Mouse (Mus musculus) erythroblast, embryonic 14.5 days (primary cell): ENCODE measurements around the gene Podnl1. TPM values are rescaled to one million over a fixed set of nuclear protein-coding genes. Genes with fewer than 3 reads are reported as not detected.

Experiments used
- H3K27me3 ChIP-seq: 2 replicates; pipeline ENCODE4 v1.6.1; 2012; ENCODE audit warnings: inconsistent platforms; ENCODE audit not compliant: control insufficient read depth
- H3K36me3 ChIP-seq: 2 replicates; pipeline ENCODE4 v1.6.1; 2012; ENCODE audit warnings: mild to moderate bottlenecking, inconsistent platforms; ENCODE audit not compliant: control insufficient read depth
- H3K4me1 ChIP-seq: 2 replicates; pipeline ENCODE4 v1.6.1; 2012; ENCODE audit warnings: inconsistent platforms; ENCODE audit not compliant: control insufficient read depth
- H3K4me3 ChIP-seq: replicated peaks from 2 replicates; pipeline ENCODE3; 2012; ENCODE audit warnings: moderate library complexity, mild to moderate bottlenecking, inconsistent platforms
- H3K9me3 ChIP-seq: 2 replicates; pipeline ENCODE4 v1.6.1; 2012; ENCODE audit warnings: low read length, inconsistent platforms, mixed read lengths; ENCODE audit not compliant: control insufficient read depth
- GATA1 ChIP-seq: IDR thresholded peaks from 2 replicates; pipeline ENCODE4 v1.6.1; 2012; ENCODE audit warnings: low read length, inconsistent platforms, mixed read lengths
- TAL1 ChIP-seq: IDR thresholded peaks from 3 replicates; pipeline ENCODE4 v1.6.1; 2012; ENCODE audit warnings: low read length, inconsistent platforms, mixed read lengths
- polyA plus RNA-seq: library from polyadenylated mRNA; stranded (reverse); fragments of >175 nt; gene quantifications from 2 replicates; pipeline ENCODE4 v1.2.3, GENCODE M21; 2012

The Podnl1 gene
- polyA plus RNA-seq, 1 experiment: not detected

DNA sequence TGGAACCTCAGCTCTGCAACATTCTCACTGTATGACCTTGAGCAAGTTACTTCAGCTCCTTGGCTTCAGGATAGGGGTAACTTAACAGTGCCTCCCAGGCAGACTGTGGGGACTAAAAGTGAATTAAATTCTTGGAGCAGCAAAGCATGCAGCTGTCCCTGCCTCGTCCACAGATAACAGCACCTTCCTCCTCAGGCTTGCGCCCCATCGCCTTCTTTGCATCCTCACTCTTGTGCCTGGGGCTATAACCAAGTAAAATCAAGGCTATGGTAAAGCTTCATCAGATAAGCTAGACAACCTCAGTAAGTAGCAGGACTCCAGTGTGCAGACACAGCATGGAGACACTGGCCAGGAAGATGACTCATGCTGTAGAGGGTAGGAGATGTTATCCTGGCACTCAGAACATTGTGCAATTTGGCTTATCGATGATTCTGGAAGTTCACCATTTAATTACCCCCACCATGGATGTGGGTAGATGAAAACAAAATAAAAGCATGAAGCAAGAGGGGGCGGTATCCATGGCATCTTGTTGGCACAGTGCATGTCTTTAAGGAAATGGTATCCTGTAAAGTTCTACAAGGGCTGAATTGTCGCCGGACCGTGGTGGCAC, 19.0 kb downstream of the Podnl1 start:
- peaks cover 39% of the 10 kb centered on the region for H3K36me3 ChIP-seq
- no peaks in the 10 kb centered on the region for H3K9me3 ChIP-seq
- no peak overlapping the region for H3K4me3 ChIP-seq
- no peaks in the 10 kb centered on the region for H3K27me3 ChIP-seq
- no peak for TF ChIP-seq GATA1
- TF ChIP-seq TAL1: no peak
- peaks cover 23% of the 10 kb centered on the region for H3K4me1 ChIP-seq

- Histone ChIP-seq H3K9me3 (no peaks in the 10 kb centered on the region), H3K36me3 (peaks cover 19% of the 10 kb centered on the region), H3K4me1 (peaks cover 23% of the 10 kb centered on the region), H3K4me3 (peak overlapping the region; percentile 71), H3K27me3 (no peaks in the 10 kb centered on the region)
- no peak for TF ChIP-seq GATA1
- no peak for TF ChIP-seq TAL1
Measured at GRCm38 (mm10) chr8:84147324-84147766, 21.6 kb downstream of the Podnl1 start.

DNA sequence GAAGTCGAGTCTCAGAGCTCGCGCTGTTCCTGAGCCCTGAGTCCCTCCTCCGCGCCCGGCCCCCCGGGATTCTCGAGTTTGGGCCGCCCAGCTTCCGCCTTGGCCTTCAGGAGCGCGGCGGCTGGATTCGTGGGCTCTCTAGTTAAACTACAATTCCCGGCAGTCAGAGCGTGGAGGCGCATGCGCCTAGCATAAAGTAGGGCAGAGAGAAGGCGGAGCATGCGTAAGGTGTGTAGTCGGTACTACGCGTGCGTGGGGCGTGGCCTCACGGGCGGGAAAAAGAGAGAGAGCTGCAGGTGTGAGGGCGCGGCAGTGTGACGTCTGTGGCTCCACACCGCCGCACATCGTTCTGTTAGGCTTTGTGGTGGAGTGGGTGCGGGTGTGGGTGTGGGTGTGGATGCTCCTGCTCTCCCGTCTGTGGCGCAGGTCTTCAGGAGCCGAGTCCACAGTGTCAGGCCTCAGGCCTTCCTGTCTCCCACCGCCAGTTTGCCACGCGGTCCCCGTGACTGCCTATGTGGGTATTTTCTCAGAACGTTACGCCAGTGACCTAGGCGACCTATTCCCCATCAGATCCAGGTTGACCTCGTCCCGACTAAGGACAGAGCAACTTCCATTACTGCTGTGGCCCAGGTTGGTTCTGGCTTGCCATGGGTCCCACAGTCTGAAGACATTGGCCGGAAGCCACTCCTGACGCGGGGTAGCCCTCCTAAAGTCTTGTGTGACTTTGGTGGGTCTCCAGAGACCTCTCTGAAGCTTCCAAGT, 22.2 kb downstream of the Podnl1 start, which contains the start of the genes Cc2d1a and 4930432K21Rik:
Gene Cc2d1a (minus strand): TSS at position 168 of the 762 bp plus-strand sequence.
Gene 4930432K21Rik (plus strand): TSS at position 257 of the 762 bp plus-strand sequence.
- no peak for TF ChIP-seq TAL1
- no peak for TF ChIP-seq GATA1
- Histone ChIP-seq H3K9me3 (no peaks in the 10 kb centered on the region), H3K4me1 (peaks cover 23% of the 10 kb centered on the region)

DNA sequence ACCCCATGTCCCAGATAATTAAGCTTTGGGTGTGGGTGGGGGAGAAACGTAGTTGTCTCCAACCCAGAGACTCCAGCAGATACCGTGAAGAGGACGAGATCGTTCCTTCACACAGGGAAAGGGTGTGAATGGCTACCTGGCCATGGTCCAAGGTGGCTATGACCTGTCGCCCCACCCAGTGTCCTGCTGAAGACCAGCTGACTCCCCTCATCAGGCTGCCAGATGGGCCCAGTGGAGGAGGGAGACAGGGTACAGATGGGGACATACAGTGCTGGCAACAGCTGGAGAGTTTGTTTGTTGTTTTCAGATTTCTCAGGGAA, 22.7 kb downstream of the Podnl1 start:
- H3K9me3 ChIP-seq: no peaks in the 10 kb centered on the region
- H3K27me3 ChIP-seq: no peaks in the 10 kb centered on the region
- H3K36me3 ChIP-seq: peaks cover 8% of the 10 kb centered on the region
- no peak for TF ChIP-seq TAL1
- TF ChIP-seq GATA1: no peak
- H3K4me1 ChIP-seq: peaks cover 23% of the 10 kb centered on the region
- no peak overlapping the region for H3K4me3 ChIP-seq

More for the DNA sequence above, 22.2 kb downstream of the Podnl1 start, which contains the start of the genes Cc2d1a and 4930432K21Rik:
- H3K36me3 ChIP-seq: peaks cover 14% of the 10 kb centered on the region
- H3K4me3 ChIP-seq: peak within 1 kb of the TSS; percentile 71
- no peaks in the 10 kb centered on the region for H3K27me3 ChIP-seq

- Histone ChIP-seq H3K36me3 (peaks cover 2% of the 10 kb centered on the region; the same call in 1 of the 2 replicates), H3K9me3 (no peaks in the 10 kb centered on the region), H3K4me3 (no peak overlapping the region), H3K4me1 (peaks cover 23% of the 10 kb centered on the region), H3K27me3 (no peaks in the 10 kb centered on the region)
- no peak for TF ChIP-seq TAL1
- no peak for TF ChIP-seq GATA1
Measured at GRCm38 (mm10) chr8:84149181-84149580, 23.4 kb downstream of the Podnl1 start.

- Histone ChIP-seq H3K4me1 (no peaks in the 10 kb centered on the region), H3K36me3 (no peaks in the 10 kb centered on the region), H3K9me3 (no peaks in the 10 kb centered on the region), H3K27me3 (no peaks in the 10 kb centered on the region), H3K4me3 (no peak overlapping the region)
- TF ChIP-seq GATA1: no peak
- no peak for TF ChIP-seq TAL1
Measured at GRCm38 (mm10) chr8:84157620-84158019, 31.8 kb downstream of the Podnl1 start.

- Histone ChIP-seq H3K27me3 (no peaks in the 10 kb centered on the region), H3K4me1 (peaks cover 13% of the 10 kb centered on the region), H3K9me3 (no peaks in the 10 kb centered on the region), H3K36me3 (no peaks in the 10 kb centered on the region; the same call in 1 of the 2 replicates), H3K4me3 (no peak overlapping the region)
- no peak for TF ChIP-seq TAL1
- TF ChIP-seq GATA1: no peak
Measured at GRCm38 (mm10) chr8:84167696-84168095, 41.9 kb downstream of the Podnl1 start.

DNA sequence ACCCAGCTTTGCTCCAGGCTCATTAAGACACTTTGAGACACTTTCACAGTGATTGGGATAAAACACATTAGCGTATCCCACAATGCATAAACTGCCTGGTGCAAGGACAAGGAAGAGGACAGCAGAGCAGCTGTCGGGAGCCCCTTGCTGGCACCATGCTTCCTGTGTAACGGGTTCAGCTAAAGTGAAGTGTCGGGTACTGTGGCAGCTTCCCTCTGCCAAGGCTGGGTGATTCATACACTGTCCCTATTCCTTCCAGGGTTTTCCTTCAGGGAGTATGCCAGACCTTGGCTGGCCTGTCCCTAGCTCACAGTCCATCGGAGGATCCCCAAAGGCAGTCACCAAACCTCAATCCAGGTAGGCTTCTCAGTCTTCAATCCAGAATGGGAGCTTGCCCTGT, 44.3 kb downstream of the Podnl1 start:
- Histone ChIP-seq H3K4me1 (peaks cover 13% of the 10 kb centered on the region), H3K36me3 (no peaks in the 10 kb centered on the region; the same call in 1 of the 2 replicates), H3K4me3 (no peak overlapping the region), H3K27me3 (no peaks in the 10 kb centered on the region), H3K9me3 (no peaks in the 10 kb centered on the region)
- TF ChIP-seq GATA1 (no peak), TAL1 (no peak)

GRCm38 (mm10) chr8:84173861-84174260, 48.1 kb downstream of the Podnl1 start:
- Histone ChIP-seq H3K27me3 (no peaks in the 10 kb centered on the region), H3K36me3 (no peaks in the 10 kb centered on the region; the same call in 1 of the 2 replicates), H3K4me1 (0 out of 2 replicates have a peak, but pooled peaks cover 2% of the 10 kb centered on the region), H3K4me3 (no peak overlapping the region), H3K9me3 (no peaks in the 10 kb centered on the region)
- TF ChIP-seq TAL1 (no peak), GATA1 (no peak)
